In genomic region chr16:91168398-91168797, GRCm38 (mm10) we compare ENCODE assay signal across 23 mouse cellular contexts. TPM values are rescaled to one million over a fixed set of nuclear protein-coding genes. Genes with fewer than 3 reads are reported as not detected.
"Had no signal": no experiment of that assay in that cellular context is flagged by ENCODE, and none has a peak within 500 bp of the region (broad histone marks: within the 10 kb centered on the region; RNA-seq: fewer than 3 reads in every experiment).

No protein-coding gene starts in this region.

- H3K9me3 ChIP-seq: liver, embryonic 15.5 days; lung, embryonic 15.5 days; megakaryocyte, embryonic 14.5 days; neural tube, embryonic 12.5 days; stomach, embryonic 15.5 days had no signal

- H3K27ac ChIP-seq: liver, embryonic 15.5 days; lung, embryonic 15.5 days; macrophage; neural tube, embryonic 12.5 days; stomach, embryonic 15.5 days; stomach, postnatal 0 days had no signal

- H3K4me3 ChIP-seq: liver, embryonic 15.5 days; lung, embryonic 15.5 days; megakaryocyte, embryonic 14.5 days; neural tube, embryonic 12.5 days; stomach, embryonic 15.5 days had no signal

- H3K4me2 ChIP-seq: liver, embryonic 15.5 days; lung, embryonic 15.5 days; neural tube, embryonic 12.5 days; stomach, embryonic 15.5 days had no signal

- H3K36me3 ChIP-seq: liver, embryonic 15.5 days; lung, embryonic 15.5 days; neural tube, embryonic 12.5 days; stomach, embryonic 15.5 days had no signal

- DNase-seq: liver, postnatal 0 days; lung, adult 2 months; lung, postnatal 14 days; lung, postnatal 36 days; midbrain, embryonic 14.5 days; right cerebral cortex, postnatal 14 days; thymus, adult 2 months; thymus, postnatal 25 days; thymus, postnatal 4 days had no signal

- H3K9ac ChIP-seq: liver, embryonic 15.5 days; liver, postnatal 0 days; lung, embryonic 15.5 days; neural tube, embryonic 12.5 days; stomach, embryonic 15.5 days had no signal

- ATAC-seq: liver, postnatal 0 days; lung, postnatal 0 days; midbrain, embryonic 16.5 days had no signal

RNA-seq across cellular contexts. Expression of gene Olig2, which starts 56.9 kb away (rescaled TPM):
- total RNA-seq: megakaryocyte progenitor cell, adult 5-6 weeks; monocyte, adult 5-6 weeks; neutrophil, adult 5-6 weeks had no signal
- polyA plus RNA-seq: liver, embryonic 15.5 days; liver, postnatal 0 days; lung, adult 2 months; lung, embryonic 15.5 days; lung, postnatal 0 days; macrophage; stomach, embryonic 15.5 days; stomach, postnatal 0 days; testis, adult 2 months; urinary bladder, adult 2 months had no signal
